Mouse (Mus musculus) testis, adult 2 months (tissue): ENCODE measurements around the gene Rnf220. TPM values are rescaled to one million over a fixed set of nuclear protein-coding genes. Genes with fewer than 3 reads are reported as not detected.

ENCODE experiments used
- H3K27ac ChIP-seq: fragments of 200-500 bp; 2 replicates; pipeline ENCODE4 v1.5.1; 2012; ENCODE audit warnings: low read depth, low read length; ENCODE audit not compliant: control insufficient read depth, insufficient read depth
- H3K27me3 ChIP-seq: fragments of 200-500 bp; 2 replicates; pipeline ENCODE4 v1.6.1; 2012; ENCODE audit warnings: mild to moderate bottlenecking, low read length, moderate library complexity; ENCODE audit not compliant: control insufficient read depth, insufficient read depth
- H3K36me3 ChIP-seq: fragments of 200-500 bp; 2 replicates; pipeline ENCODE4 v1.6.1; 2012; ENCODE audit warnings: mild to moderate bottlenecking, low read length; ENCODE audit not compliant: control insufficient read depth, insufficient read depth
- H3K4me1 ChIP-seq: fragments of 200-500 bp; 2 replicates; pipeline ENCODE4 v1.6.1; 2012; ENCODE audit warnings: low read length; ENCODE audit not compliant: control insufficient read depth, insufficient read depth
- H3K4me3 ChIP-seq: fragments of 200-500 bp; 2 replicates; pipeline ENCODE4 v1.5.1; 2012; ENCODE audit warnings: low read depth, mild to moderate bottlenecking, low read length, moderate library complexity, mixed read lengths; ENCODE audit not compliant: control insufficient read depth
- CTCF ChIP-seq: fragments of 200-500 bp; IDR thresholded peaks from 2 replicates; pipeline ENCODE4 v1.5.1; 2012; ENCODE audit warnings: low read depth, mild to moderate bottlenecking, inconsistent platforms, low read length, moderate library complexity; ENCODE audit not compliant: control insufficient read depth, insufficient read depth, insufficient replicate concordance
- POLR2A ChIP-seq: fragments of 200-500 bp; IDR thresholded peaks from 2 replicates; pipeline ENCODE4 v1.6.1; 2012; ENCODE audit warnings: low read depth, mild to moderate bottlenecking, inconsistent platforms, low read length, moderate library complexity; ENCODE audit not compliant: control insufficient read depth
- polyA plus RNA-seq: library from polyadenylated mRNA; depleted of rRNA; stranded (reverse); fragments of >200 nt; gene quantifications from 2 replicates; pipeline ENCODE4 v1.2.3, GENCODE M21; 2012

Gene Rnf220
- polyA plus RNA-seq, 1 experiment: 146 TPM

DNA sequence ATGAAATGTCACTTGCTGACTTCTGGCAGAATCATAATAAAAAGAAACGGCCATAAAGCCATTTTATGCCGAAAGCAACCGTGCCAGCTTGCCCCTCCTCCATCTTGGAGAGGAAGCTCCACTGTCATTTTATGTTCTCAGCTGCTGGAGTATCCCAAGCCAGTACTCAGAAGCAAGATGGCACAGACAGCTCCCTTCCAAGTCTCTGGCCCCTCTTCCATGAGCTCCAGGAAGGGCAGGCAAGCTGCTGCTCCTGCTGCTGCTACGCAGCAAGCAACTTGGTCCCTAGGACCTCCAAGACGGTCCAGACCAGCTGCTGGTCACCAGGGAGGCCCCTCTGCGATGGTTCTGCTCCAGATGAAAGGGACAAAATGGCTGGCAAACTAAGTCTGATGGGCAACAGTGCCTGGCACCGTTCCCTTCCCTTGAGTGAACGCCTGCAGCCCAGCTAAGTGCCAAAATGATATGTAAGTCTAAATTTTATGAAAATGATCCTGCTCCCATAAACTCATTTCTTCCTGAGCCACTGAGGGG lies 216.4 kb downstream of the Rnf220 start:
- Histone ChIP-seq H3K36me3 (peaks cover 3% of the 10 kb centered on the region), H3K4me1 (no peaks in the 10 kb centered on the region), H3K27me3 (no peaks in the 10 kb centered on the region), H3K4me3 (no peak overlapping the region), H3K27ac (no peak overlapping the region)
- TF ChIP-seq CTCF (no peak), POLR2A (no peak)

DNA sequence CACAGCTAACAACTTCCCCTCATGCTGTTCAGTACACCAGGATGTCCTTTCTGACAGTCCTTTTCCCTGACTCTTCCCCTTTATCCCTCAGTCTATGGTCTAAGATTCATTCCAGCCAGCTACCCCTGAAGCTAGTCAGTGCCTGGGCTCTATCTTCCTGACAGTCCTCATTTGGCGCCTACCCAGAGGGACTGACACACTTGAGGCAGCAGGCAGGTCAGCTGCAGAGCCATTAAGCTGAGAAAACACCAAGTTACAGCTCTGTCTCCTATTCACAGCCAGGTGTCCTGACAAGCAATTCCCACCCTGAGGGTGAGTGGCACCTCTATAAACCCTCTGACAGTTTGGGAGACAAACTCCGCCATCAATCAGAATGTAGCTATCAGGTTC lies 217.6 kb downstream of the Rnf220 start:
- TF ChIP-seq POLR2A (no peak), CTCF (no peak)
- H3K36me3 ChIP-seq: peaks cover 3% of the 10 kb centered on the region
- H3K4me3 ChIP-seq: no peak overlapping the region
- H3K27ac ChIP-seq: no peak overlapping the region
- H3K4me1 ChIP-seq: no peaks in the 10 kb centered on the region
- no peaks in the 10 kb centered on the region for H3K27me3 ChIP-seq

- no peak overlapping the region for H3K4me3 ChIP-seq
- H3K27ac ChIP-seq: no peak overlapping the region
- no peaks in the 10 kb centered on the region for H3K27me3 ChIP-seq
- H3K4me1 ChIP-seq: no peaks in the 10 kb centered on the region
- peaks cover 3% of the 10 kb centered on the region; the same call in 1 of the 2 replicates for H3K36me3 ChIP-seq
- TF ChIP-seq CTCF (no peak), POLR2A (no peak)
Measured at GRCm38 (mm10) chr4:117278381-117279252, 218.2 kb downstream of the Rnf220 start.

GRCm38 (mm10) chr4:117277687-117278086 lies 219.2 kb downstream of the Rnf220 start:
- no peaks in the 10 kb centered on the region for H3K4me1 ChIP-seq
- H3K36me3 ChIP-seq: peaks cover 3% of the 10 kb centered on the region; the same call in 1 of the 2 replicates
- H3K27ac ChIP-seq: no peak overlapping the region
- no peak for TF ChIP-seq POLR2A
- TF ChIP-seq CTCF: no peak
- H3K27me3 ChIP-seq: no peaks in the 10 kb centered on the region
- H3K4me3 ChIP-seq: no peak overlapping the region

DNA sequence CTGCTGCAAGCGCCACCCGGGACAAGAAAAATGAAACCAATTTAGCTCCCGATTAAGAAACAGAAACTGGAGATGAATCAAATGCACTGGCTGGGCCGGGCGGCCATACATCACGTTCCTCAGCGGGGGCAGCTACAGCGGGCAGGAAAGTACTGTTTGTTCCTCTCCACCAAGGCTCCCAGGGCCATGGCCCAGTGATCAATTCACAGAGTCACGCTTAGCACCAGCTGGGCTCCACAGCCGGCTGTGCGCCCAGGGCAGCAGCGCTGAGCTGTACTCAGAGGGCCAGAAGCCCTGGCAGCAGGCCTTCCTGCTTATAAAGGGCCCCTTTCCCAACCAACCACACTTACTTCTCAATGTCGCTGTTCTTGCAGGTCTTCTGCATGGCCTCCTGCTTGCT lies 219.8 kb downstream of the Rnf220 start:
- Histone ChIP-seq H3K27me3 (no peaks in the 10 kb centered on the region), H3K4me1 (no peaks in the 10 kb centered on the region), H3K36me3 (peaks cover 3% of the 10 kb centered on the region; the same call in 1 of the 2 replicates), H3K4me3 (no peak overlapping the region), H3K27ac (peak overlapping the region; percentile 23; the same call in 1 of the 2 replicates)
- TF ChIP-seq CTCF: no peak
- no peak for TF ChIP-seq POLR2A

DNA sequence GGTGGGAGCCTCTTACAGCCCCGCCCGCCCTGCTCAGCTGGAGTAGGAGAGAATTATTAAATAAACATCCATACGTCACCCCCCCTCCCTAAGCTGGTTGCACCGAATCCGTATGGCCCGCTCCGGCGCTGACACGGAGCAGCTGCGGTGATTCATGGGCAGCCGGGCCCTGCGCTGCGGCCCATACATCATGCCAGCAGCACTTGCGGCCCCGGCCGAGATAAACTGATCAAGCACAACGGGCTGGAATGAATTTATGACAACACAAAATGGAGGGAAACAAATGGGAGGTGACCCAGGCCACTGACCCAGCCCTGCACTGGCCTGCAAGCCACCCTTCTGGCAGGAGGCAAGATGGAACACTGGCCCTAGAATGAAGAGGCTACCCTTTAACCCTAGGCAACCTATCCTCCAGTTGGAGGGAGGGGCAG lies 220.6 kb downstream of the Rnf220 start:
- TF ChIP-seq CTCF (no peak), POLR2A (no peak)
- Histone ChIP-seq H3K4me1 (no peaks in the 10 kb centered on the region), H3K36me3 (peaks cover 3% of the 10 kb centered on the region; the same call in 1 of the 2 replicates), H3K4me3 (no peak overlapping the region), H3K27ac (no peak overlapping the region), H3K27me3 (no peaks in the 10 kb centered on the region)

- TF ChIP-seq CTCF (no peak), POLR2A (no peak)
- no peak overlapping the region for H3K27ac ChIP-seq
- H3K36me3 ChIP-seq: peaks cover 3% of the 10 kb centered on the region; the same call in 1 of the 2 replicates
- H3K27me3 ChIP-seq: no peaks in the 10 kb centered on the region
- H3K4me1 ChIP-seq: no peaks in the 10 kb centered on the region
- H3K4me3 ChIP-seq: no peak overlapping the region
Measured at GRCm38 (mm10) chr4:117274720-117275119, 222.1 kb downstream of the Rnf220 start.
